Mouse (Mus musculus) midbrain, postnatal 0 days (tissue): Measurements from ENCODE around the gene Lgi1. TPM values are rescaled to one million over a fixed set of nuclear protein-coding genes. Genes with fewer than 3 reads are reported as not detected.

Experiments used
- ATAC-seq: fragments of 200-750 bp; cut with Nextera tagmentation; 2 replicates; pipeline ENCODE4 v1.8.0; 2017; ENCODE audit warnings: moderate number of reproducible peaks, mild to moderate bottlenecking, moderate TSS enrichment, moderate library complexity; ENCODE audit not compliant: low FRiP score
- DNase-seq: peaks from one replicate; pipeline ENCODE4 v3.0.0-alpha.2; 2015; ENCODE audit warnings: low spot score
- H3K27ac ChIP-seq: fragments of 300-500 bp; sonication (generic); 2 replicates; pipeline ENCODE4 v1.5.1; 2014; ENCODE audit warnings: low read depth, mild to moderate bottlenecking, low read length, mixed read lengths
- H3K27me3 ChIP-seq: fragments of 300-500 bp; sonication (generic); 2 replicates; pipeline ENCODE4 v1.6.1; 2014; ENCODE audit warnings: low read length, control low read depth, mixed read lengths; ENCODE audit not compliant: insufficient read depth
- H3K36me3 ChIP-seq: fragments of 300-500 bp; sonication (generic); 2 replicates; pipeline ENCODE4 v1.6.1; 2014; ENCODE audit warnings: low read length, control low read depth, mixed read lengths; ENCODE audit not compliant: insufficient read depth
- H3K4me1 ChIP-seq: fragments of 300-500 bp; sonication (generic); 2 replicates; pipeline ENCODE4 v1.6.1; 2014; ENCODE audit warnings: mild to moderate bottlenecking, control low read depth, antibody characterized with exemption, low read length, mixed read lengths; ENCODE audit not compliant: insufficient read depth
- H3K4me2 ChIP-seq: fragments of 300-500 bp; sonication (generic); 2 replicates; pipeline ENCODE4 v1.6.1; 2014; ENCODE audit warnings: low read depth, mild to moderate bottlenecking, low read length, mixed read lengths; ENCODE audit not compliant: poor library complexity, severe bottlenecking
- H3K4me3 ChIP-seq: fragments of 300-500 bp; sonication (generic); 2 replicates; pipeline ENCODE4 v1.5.1; 2014; ENCODE audit warnings: low read depth, mild to moderate bottlenecking, low read length, moderate library complexity
- H3K9ac ChIP-seq: fragments of 300-500 bp; sonication (generic); replicated peaks from 2 replicates; pipeline ENCODE4 v1.6.1; 2014; ENCODE audit warnings: mild to moderate bottlenecking, low read length, moderate library complexity, mixed read lengths; ENCODE audit not compliant: poor library complexity, severe bottlenecking
- H3K9me3 ChIP-seq: fragments of 300-500 bp; sonication (generic); 2 replicates; pipeline ENCODE4 v1.6.1; 2016; ENCODE audit warnings: low read length, control low read depth
- CTCF ChIP-seq: IDR thresholded peaks from 2 replicates; pipeline ENCODE4 v1.5.1; 2016; ENCODE audit warnings: antibody characterized with exemption, mild to moderate bottlenecking
- WGBS: fragments of 180-500 bp; shearing (Covaris S2); extraction: QIAGEN DNeasy Blood & Tissue Kit; methylation state at CpG from one replicate; pipeline ENCODE4 v1.1.7; 2014; 5-methylcytosine and 5-hydroxymethylcytosine counted together
- polyA plus RNA-seq: library from polyadenylated mRNA; unstranded; fragments of >200 nt; fragmentation: Nextera tagmentation; extraction: Ambion mirVana; gene quantifications from 2 replicates; pipeline ENCODE4 v1.2.1, GENCODE M21; 2015
- total RNA-seq: library from RNA; depleted of rRNA; stranded (reverse); fragments of >200 nt; gene quantifications from 2 replicates; pipeline ENCODE4 v1.2.3, GENCODE M21; 2014; rRNA removed

The Lgi1 gene
- total and polyA plus RNA-seq, 2 experiments from 2014 or later = 28.3 to 32.8 TPM

DNA sequence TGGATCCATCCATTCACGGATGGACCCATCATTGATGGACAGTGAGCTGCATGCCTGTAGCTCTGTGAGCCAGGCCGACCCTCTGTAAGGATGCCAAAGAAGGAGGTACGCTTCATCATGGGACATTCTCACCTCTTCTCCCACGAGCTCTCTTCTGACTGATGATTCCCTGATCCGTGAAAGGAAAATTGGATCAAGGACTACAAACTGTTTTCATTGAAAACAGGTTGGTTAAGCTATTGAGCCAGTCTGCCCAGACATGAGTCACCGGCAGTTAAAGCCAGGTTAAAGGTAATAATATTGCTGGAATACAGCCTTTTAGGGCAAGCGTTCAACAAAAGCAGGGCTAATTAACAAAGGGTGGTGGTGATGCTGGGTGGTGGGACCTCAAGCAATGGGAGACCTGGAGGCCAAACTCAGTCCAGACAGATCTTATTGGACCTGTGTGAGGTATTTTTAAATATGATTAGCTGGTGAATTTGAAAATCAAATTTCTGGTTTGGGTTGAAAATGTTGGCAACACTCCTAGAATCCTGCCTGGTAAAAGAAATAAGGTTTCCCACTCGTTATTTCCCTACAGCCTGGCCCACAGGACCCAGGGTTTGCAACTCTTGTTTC lies 92.0 kb downstream of the Lgi1 start:
- 76% methylated on average over 8 of the region's 8 CpGs for WGBS
- Histone ChIP-seq H3K4me1 (no peaks in the 10 kb centered on the region), H3K36me3 (no peaks in the 10 kb centered on the region), H3K27me3 (no peaks in the 10 kb centered on the region), H3K4me3 (no peak overlapping the region), H3K9ac (no peak overlapping the region), H3K9me3 (no peaks in the 10 kb centered on the region), H3K4me2 (no peak overlapping the region), H3K27ac (no peak overlapping the region)
- TF ChIP-seq CTCF = no peak
- ATAC-seq = no peak
- DNase-seq = no peak

DNA sequence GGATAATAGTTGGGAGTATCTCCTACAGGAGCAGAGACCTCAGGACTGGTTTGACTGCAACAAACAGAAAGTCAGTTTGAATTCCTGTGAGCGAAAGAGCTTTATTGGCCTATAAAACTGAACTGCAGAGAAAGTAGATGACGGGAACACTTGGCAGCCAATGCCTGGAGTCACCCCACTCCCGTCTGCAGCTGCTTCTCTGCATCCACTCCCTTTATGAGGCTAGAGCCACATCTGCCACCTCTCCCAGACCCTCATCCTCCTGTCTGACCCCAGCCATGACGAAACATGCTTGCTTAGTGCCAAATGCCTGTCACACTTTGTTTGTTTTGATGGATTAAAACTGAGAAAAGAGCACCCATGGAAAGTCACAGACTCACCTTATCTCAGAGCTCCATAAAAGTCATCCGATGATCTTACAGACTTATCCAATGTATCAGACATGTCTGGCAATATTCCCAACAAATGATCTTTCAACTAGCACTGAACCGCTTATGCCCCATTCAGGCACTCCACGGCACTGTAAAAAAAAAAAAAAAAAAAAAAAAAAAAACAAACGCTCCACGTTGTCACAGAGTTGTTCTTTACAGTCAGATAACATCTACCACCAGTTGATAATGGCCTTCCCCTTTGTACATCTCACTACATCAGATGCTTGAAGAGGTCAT lies 93.8 kb downstream of the Lgi1 start:
- ATAC-seq (no peak), DNase-seq (no peak)
- Histone ChIP-seq H3K4me1 (no peaks in the 10 kb centered on the region), H3K4me2 (no peak overlapping the region), H3K36me3 (no peaks in the 10 kb centered on the region), H3K27me3 (no peaks in the 10 kb centered on the region), H3K9ac (no peak overlapping the region), H3K27ac (no peak overlapping the region), H3K4me3 (no peak overlapping the region), H3K9me3 (no peaks in the 10 kb centered on the region)
- 74% methylated on average over 9 of the region's 9 CpGs for WGBS
- no peak for TF ChIP-seq CTCF

DNA sequence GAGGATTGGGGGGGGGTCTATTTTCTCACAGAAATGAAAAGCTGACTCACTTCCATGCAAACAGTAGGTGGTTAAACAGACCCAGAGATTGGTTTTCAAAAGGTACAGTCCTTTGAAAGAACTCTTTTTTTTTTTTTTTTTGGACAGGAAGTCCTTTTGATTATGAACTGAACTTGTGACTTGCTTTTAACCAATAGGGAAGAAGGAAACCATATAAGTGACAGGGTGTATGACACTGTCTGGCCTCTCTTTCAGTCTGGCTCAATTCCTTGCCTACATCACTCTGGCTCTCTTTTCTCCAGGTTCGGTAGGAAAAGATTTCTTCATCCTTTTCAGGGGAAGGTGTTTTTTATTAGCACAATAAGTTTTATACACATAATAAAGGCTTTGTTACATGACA lies 95.0 kb downstream of the Lgi1 start:
- no peak overlapping the region for H3K27ac ChIP-seq
- TF ChIP-seq CTCF = no peak
- no peaks in the 10 kb centered on the region for H3K9me3 ChIP-seq
- DNase-seq (no peak), ATAC-seq (no peak)
- H3K4me1 ChIP-seq = no peaks in the 10 kb centered on the region
- H3K4me3 ChIP-seq = no peak overlapping the region
- no peaks in the 10 kb centered on the region for H3K27me3 ChIP-seq
- no peak overlapping the region for H3K9ac ChIP-seq
- no peak overlapping the region for H3K4me2 ChIP-seq
- WGBS = 97% methylated on average over 1 of the region's 1 CpGs
- H3K36me3 ChIP-seq = no peaks in the 10 kb centered on the region

Other genes starting within 250 kb of the Lgi1 start
- gene Myof, start 221.0 kb upstream of the Lgi1 start, total RNA-seq = 5.4 and 6.5 TPM in 2 replicates
- gene Myof, start 221.0 kb upstream of the Lgi1 start, polyA plus RNA-seq = 1.9 and 2.1 TPM in 2 replicates
- 1.3 and 2.3 TPM in 2 replicates for gene Cep55, start 209.5 kb upstream of the Lgi1 start, total RNA-seq
- gene Cep55, start 209.5 kb upstream of the Lgi1 start, polyA plus RNA-seq = 0.88 and 0.90 TPM in 2 replicates
- gene Ffar4, start 167.5 kb upstream of the Lgi1 start, total RNA-seq = 0.16 TPM in 1 of 2 replicates, not detected in the other
- 0.12 and 0.51 TPM in 2 replicates for gene Ffar4, start 167.5 kb upstream of the Lgi1 start, polyA plus RNA-seq
- 0.47 and 11.1 TPM in 2 replicates for gene Rbp4, start 139.3 kb upstream of the Lgi1 start, total RNA-seq
- 7.8 and 10.1 TPM in 2 replicates for gene Rbp4, start 139.3 kb upstream of the Lgi1 start, polyA plus RNA-seq
- gene Pde6c, start 131.8 kb upstream of the Lgi1 start, total RNA-seq = 0.09 TPM in 1 of 2 replicates, not detected in the other
- 0.19 TPM in 1 of 2 replicates, not detected in the other for gene Pde6c, start 131.8 kb upstream of the Lgi1 start, polyA plus RNA-seq
- gene Fra10ac1, start 40.4 kb upstream of the Lgi1 start, total RNA-seq = 4.9 and 10.1 TPM in 2 replicates
- gene Fra10ac1, start 40.4 kb upstream of the Lgi1 start, polyA plus RNA-seq = 25.5 and 31.4 TPM in 2 replicates
- 2.5 and 3.4 TPM in 2 replicates for gene Slc35g1, start 131.4 kb downstream of the Lgi1 start, total RNA-seq
- gene Slc35g1, start 131.4 kb downstream of the Lgi1 start, polyA plus RNA-seq = 0.93 and 1.4 TPM in 2 replicates
- gene Plce1, start 216.6 kb downstream of the Lgi1 start, total RNA-seq = 11.8 and 19.5 TPM in 2 replicates
- gene Plce1, start 216.6 kb downstream of the Lgi1 start, polyA plus RNA-seq = 3.0 and 3.3 TPM in 2 replicates